Mouse (Mus musculus) stomach, postnatal 0 days (tissue): ENCODE results near the gene Mylk.

ENCODE experiments used
- CTCF ChIP-seq: IDR thresholded peaks from 2 replicates; pipeline ENCODE4 v1.5.1; 2016; ENCODE audit warnings: antibody characterized with exemption, low read depth, mild to moderate bottlenecking, moderate library complexity
- EP300 ChIP-seq: optimal IDR thresholded peaks from 2 replicates; pipeline ENCODE3; 2016; ENCODE audit warnings: antibody characterized with exemption

- TF ChIP-seq CTCF (no peak), EP300 (no peak)
Observed at GRCm38 (mm10) chr16:34770127-34770526, 25.1 kb downstream of the Mylk start.
